Mouse (Mus musculus): Measurements from ENCODE around the gene St3gal2.

DNA sequence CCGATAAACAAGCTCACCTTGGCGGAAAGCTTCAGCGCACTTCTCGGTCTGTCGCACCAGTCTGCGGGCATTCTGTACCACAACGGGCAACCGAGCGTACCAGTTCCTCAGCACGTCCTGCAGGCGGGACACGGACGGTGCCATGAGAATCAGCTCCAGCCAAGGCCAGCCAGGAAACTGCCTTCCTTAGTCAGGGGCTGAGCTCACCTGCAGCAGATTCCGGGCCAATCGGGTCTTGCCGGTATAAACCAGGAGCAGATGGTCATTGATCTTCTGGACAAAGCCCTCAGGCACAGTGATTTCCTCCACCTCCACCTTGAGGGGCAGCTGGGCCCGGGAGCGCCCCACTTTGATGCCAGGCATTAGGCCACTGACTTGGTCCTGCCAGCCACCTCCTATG, 35.9 kb upstream of the St3gal2 start:
- TF ChIP-seq CTCF (IDR thresholded peaks at IDR 0.05; ENCODE audit: control insufficient read depth, insufficient read depth, low read length): no peak
- no peak for TF ChIP-seq POLR2A (IDR thresholded peaks at IDR 0.05; ENCODE audit: borderline replicate concordance, control insufficient read depth, low read depth, low read length)

All from bone marrow, adult 2 months (tissue).